Mouse (Mus musculus) cerebellum, adult 2 months (tissue): ENCODE measurements around the gene Sox15.
"Not testable (repeated sequence)": the region's sequence is repeated elsewhere in the genome, so short reads cannot be mapped to it uniquely, and the experiment has no call there.

Source experiments
- CTCF ChIP-seq: fragments of 200-500 bp; IDR thresholded peaks from 2 replicates; pipeline ENCODE4 v1.5.1; 2011; ENCODE audit warnings: low read depth, mild to moderate bottlenecking, control low read depth, low read length, moderate library complexity, borderline replicate concordance; ENCODE audit not compliant: insufficient read depth
- POLR2A ChIP-seq: fragments of 200-500 bp; IDR thresholded peaks from 2 replicates; pipeline ENCODE4 v1.6.1; 2011; ENCODE audit warnings: low read length, control low read depth, borderline replicate concordance; ENCODE audit not compliant: insufficient read depth

DNA sequence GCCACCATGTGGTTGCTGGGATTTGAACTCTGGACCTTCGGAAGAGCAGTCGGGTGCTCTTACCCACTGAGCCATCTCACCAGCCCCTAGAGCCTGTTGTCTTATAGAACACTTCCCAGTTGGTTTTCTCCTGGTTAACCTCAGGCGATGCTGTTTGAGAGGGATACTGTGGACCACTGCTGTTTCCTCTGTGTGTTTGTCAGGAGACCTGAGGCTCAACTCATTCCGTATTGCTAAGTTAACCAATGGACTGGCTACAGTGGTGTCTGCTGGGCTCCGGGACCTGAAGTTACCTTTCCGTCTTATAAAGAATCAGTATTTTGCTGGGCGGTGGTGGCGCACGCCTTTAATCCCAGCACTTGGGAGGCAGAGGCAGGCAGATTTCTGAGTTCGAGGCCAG lies 47.8 kb downstream of the Sox15 start:
- TF ChIP-seq CTCF, POLR2A: not testable (repeated sequence)
